Mouse (Mus musculus) brain, embryonic 14.5 days (tissue): ENCODE measurements at regions not wholly inside any gene's neighbourhood (a gene's known extent, or its start where the extent isn't known, plus 50 kb on each side); places are given as distances from the start of the nearest gene placed in this dataset.

Experiments used
- DNase-seq: peaks from one replicate; pipeline ENCODE4 v3.0.0-alpha.2; 2011; ENCODE audit warnings: low read depth
- CTCF ChIP-seq: fragments of 200-500 bp; IDR thresholded peaks from 2 replicates; pipeline ENCODE4 v1.5.1; 2012; ENCODE audit warnings: inconsistent platforms, mild to moderate bottlenecking, moderate library complexity, borderline replicate concordance; ENCODE audit not compliant: insufficient read depth, insufficient read length; ENCODE audit errors: extremely low read depth
- POLR2A ChIP-seq: fragments of 200-500 bp; IDR thresholded peaks from 2 replicates; pipeline ENCODE4 v1.6.1; 2012; ENCODE audit warnings: mild to moderate bottlenecking, inconsistent platforms, borderline replicate concordance; ENCODE audit not compliant: poor library complexity, insufficient read depth, insufficient read length, severe bottlenecking; ENCODE audit errors: extremely low read depth

DNA sequence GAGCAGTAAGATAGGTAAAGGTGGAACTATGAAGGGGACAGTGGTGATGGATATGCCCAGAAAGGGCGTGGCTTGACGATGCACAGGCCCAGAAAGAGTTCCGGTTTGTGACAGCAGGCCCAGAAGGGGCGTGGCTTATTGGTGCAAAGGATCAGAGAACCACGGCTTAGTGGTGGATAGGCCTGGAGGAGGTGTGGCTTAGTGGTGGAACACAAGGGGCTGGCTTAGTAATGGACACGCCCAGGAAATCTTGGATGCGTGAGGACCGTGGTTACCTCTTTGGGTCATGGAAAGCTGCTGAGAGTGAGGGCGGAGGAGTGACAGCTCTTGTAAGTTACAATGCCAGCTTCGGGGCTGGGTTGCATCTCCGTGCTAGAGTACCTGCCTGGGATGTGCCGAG lies 58.2 kb upstream of the Gm11733 start:
- DNase-seq: no peak

DNA sequence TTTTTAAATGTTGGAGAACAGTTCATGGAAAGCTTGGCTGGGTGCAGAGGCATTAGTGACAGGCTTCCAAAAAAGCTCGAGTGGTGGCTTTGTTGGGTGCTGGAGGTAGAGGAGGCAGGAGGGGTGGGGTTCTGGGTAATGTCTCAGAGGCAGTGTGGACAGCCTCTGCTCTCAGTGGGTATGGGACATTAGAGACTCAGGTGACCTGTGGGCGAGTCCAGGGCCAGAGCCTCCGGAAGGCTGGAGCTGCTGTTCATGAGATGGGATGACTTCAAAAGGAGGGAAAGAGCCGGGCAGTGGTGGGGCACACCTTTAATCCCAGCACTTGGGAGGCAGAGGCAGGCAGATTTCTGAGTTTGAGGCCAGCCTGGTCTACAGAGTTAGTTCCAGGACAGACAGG lies 57.5 kb upstream of the Gm11733 start:
- DNase-seq: no peak
- TF ChIP-seq CTCF: no peak
- TF ChIP-seq POLR2A: no peak

More for the DNA sequence above, 58.2 kb upstream of the Gm11733 start:
- TF ChIP-seq CTCF (no peak), POLR2A (no peak)

DNA sequence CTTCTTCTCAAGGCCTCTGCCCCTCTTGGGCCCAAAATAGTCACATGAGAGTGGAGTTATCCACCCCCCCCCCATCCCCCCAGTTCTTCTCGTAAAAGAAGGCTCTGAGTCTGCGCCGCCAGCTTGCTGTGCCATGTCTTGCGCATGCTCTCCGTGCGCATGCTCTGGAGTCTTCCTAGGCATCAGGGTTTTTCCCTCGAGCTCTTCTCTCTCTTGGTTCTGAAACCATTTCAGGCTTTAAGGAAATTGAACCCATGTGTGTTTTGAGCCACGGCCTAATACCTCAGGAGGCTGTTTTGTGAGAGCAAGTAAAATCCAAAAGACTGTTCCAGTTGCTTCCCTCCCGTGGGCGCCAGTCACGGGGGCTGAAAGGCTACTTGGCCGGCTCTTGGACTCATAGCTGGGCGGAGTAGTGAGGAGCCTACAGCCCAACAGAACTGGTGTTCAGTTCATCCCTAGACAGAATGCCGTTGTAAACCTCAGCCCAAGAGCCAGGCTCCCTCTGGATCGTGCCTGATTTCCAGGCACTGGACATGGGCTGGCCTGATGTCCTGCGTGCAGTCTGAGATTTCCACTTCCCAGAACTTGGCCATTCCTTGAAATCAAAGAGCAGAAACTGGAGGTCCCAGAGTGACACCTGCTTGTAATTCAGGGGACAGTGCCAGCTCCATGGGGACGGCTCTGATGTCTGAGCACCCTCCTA lies 56.2 kb upstream of the Gm11733 start:
- DNase-seq: no peak
- TF ChIP-seq CTCF (no peak), POLR2A (no peak)

DNA sequence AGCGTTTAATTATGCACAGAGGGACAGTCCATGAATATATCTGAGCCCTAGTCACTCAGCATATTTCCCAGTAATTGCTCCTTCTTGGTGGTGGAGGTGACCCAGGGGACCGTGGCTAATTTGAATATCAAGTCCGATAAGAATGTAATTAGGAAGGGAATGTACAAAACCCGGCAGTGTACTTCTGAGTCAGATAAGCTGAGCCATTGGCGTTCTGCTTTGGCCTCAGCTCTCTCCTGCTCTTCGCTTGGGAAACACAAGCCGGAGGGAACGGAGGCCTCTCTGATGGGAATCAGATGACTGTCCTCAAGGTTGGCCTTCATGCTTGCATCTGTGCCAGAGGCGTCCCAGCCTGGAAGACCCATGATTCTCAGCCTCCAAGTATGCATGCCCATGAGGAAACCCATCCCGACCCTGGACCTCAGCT lies 54.8 kb upstream of the Gm11733 start:
- no peak for TF ChIP-seq POLR2A
- TF ChIP-seq CTCF: no peak
- peak; percentile 76 for DNase-seq

DNA sequence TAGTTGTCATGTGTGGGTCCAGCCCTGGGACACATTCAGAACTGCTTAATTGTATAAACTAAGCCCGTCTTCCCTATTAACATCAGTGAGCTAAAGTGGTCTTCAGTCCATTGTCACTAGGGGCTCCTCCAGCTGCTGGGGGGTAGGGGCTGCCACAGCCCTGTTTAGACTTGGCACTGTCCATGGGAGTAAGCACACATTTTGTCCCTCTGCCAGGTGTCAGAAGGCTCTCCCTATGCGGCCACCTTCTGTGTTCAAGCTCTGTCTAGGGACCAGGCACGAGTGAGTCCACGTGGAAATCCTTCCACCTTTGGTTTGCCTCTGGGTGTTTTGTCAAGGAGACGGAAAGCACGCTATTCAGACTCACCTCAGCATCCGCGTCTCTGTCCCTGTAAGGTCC lies 54.3 kb upstream of the Gm11733 start:
- DNase-seq: no peak
- TF ChIP-seq POLR2A: no peak
- TF ChIP-seq CTCF: no peak

DNA sequence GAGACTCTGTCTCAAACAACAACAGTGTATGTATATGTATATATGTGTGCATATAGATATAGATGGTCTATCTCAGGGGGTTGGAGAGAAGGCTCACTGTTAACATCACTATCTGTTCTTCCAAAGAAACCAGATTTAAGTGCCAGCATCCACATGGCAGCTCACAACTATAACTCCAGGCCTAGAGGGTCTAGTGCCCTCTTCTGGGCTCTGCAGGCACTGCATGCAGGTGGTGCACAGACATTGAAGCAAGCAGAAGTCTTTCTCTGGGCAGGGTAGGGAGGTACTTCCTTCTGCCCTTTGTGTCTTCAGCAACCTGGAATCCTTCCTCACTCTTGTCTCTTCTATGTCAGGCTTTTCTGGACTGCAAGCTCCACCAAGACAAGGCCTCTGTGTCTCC lies 50.1 kb upstream of the Gm11733 start:
- TF ChIP-seq POLR2A (no peak), CTCF (peak; percentile 61; the same call in 1 of the 2 replicates)
- DNase-seq: no peak
